Mouse (Mus musculus): Measurements from ENCODE around the gene Prdm2. TPM values are rescaled to one million over a fixed set of nuclear protein-coding genes. Genes with fewer than 3 reads are reported as not detected.
A peak's percentile ranks its signal among the peaks of the same experiment; 100 is the strongest.

Gene Prdm2
- total RNA-seq, 2 experiments from 2014 or later = 12.4 to 27.8 TPM

GRCm38 (mm10) chr4:143114232-143114979 lies 98.4 kb downstream of the Prdm2 start:
- no peak for ATAC-seq (replicated peaks; ENCODE audit: poor library complexity, severe bottlenecking)

DNA sequence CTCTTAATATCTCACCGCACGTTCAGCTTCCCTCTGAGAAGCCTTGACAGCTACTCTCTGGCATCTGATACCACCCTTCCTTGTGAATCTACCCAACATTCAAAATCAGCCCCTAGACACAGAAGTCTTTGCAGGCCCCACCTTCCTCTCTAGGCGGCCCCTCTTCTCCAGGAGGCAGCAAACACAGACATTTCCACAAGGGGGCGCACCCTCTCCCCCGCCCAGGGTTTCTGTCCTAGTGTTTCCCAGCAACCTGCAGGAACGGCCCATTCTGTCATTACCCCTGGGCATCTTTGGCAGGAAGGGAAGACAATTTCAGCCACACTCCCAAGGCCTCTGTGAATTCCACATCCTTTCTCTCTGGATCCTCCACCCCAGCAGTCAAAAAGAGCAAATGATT lies 99.8 kb downstream of the Prdm2 start:
- ATAC-seq (replicated peaks; ENCODE audit: poor library complexity, severe bottlenecking) = peak; percentile 56

DNA sequence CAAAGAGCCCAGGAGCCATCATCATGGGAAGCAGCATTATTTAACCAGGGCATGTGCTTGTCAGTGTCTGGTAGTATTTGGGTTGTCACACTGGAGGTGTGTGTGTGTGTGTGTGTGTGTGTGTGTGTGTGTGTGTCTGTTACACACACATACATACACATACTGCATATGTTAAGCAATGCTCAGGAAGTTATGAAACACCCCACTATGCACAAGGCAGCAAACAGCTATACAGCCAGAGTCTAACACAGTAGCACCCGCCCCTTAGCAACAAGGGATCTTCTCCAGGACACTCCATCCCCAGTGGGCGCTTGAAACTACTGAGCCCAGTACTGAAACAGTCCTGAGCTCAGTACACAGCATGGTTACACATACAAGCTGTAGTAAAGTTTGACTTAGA lies 100.4 kb downstream of the Prdm2 start:
- ATAC-seq (replicated peaks; ENCODE audit: poor library complexity, severe bottlenecking) = peak; percentile 82

DNA sequence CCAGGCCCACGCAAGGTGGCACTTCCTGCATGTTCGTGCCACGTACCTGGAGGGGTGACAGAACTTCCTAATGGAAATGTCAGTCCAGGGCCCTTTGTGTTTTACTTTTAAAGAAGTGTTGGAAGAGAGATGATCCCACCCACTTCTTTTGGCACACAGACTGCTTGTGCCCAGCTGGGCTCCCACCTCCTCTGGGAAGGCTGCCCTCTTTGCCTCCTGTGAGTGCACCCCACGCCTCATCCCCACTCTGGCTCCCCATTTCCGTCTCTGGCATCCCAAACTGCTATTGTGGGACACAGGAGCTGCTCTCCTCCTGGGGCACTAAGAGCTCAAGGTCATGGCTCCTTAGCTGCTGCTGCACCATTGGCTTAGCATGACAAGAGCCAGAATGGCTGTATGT lies 100.9 kb downstream of the Prdm2 start:
- ATAC-seq (replicated peaks; ENCODE audit: poor library complexity, severe bottlenecking) = no peak

DNA sequence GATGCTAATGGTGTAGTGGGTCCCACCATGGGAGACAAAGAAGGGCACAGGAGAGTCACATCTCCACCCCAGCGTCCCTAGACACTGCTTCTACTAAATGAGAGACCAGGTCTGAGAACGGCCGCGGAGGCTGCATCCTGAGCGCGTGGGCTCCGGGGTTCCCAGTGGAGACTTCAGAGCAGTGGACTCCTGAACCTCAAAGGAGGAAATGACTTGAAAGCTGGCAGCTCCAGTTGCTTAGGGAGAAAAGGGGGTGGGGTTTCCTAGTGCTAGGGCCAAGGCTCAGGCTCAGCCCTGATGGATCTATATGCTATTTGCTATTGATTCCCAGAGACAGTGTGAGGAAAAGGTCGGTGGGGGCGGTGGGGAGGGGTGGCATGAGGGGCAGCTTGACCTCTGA lies 104.2 kb downstream of the Prdm2 start:
- no peak for ATAC-seq (replicated peaks; ENCODE audit: poor library complexity, severe bottlenecking)

GRCm38 (mm10) chr4:143106971-143107370 lies 105.8 kb downstream of the Prdm2 start:
- ATAC-seq (replicated peaks; ENCODE audit: poor library complexity, severe bottlenecking) = peak; percentile 80

- peak; percentile 61 for ATAC-seq (replicated peaks; ENCODE audit: poor library complexity, severe bottlenecking)
Measured at GRCm38 (mm10) chr4:143106566-143106965, 106.2 kb downstream of the Prdm2 start.

- no peak for ATAC-seq (replicated peaks; ENCODE audit: poor library complexity, severe bottlenecking)
Measured at GRCm38 (mm10) chr4:143104739-143105138, 108.1 kb downstream of the Prdm2 start.

DNA sequence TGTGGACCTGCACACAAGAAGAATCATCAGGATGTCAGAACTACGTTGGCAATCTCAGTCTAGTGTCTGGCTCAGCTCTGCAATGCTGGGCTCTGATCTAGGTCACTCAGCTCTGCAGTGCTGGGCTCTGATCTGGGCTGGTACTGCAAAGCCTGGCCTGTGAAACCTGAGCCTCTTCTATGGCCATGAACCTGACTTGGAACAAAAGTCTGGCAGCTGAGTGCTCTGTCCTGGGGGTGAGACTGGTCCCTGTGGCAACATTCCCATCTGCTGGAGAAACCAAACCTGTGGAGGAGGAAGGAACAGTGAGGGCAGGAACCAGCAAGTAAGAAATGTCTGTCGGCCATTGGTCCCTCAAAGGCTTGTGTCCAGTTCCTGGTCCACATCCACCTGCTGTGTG lies 109.0 kb downstream of the Prdm2 start:
- no peak for ATAC-seq (replicated peaks; ENCODE audit: poor library complexity, severe bottlenecking)

DNA sequence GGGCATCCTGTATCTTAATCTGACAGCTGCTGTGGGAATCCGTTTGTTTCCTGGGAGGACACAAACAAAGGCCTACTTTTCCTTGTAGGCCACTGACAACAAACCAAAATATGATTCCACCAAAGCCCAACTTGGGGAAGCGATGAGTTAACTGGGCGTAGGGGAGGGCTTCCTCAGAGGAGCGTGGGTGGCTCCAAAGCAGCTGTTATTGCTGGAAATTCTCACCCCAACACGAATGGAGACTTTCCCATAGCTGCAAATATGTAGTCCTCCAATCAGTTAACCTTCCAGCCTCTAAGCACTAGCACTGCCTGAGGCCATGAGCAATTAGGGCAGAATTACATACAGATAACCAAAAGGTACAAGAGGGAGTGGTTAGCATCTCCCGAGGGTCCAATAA lies 112.6 kb downstream of the Prdm2 start:
- ATAC-seq (replicated peaks; ENCODE audit: poor library complexity, severe bottlenecking) = no peak

DNA sequence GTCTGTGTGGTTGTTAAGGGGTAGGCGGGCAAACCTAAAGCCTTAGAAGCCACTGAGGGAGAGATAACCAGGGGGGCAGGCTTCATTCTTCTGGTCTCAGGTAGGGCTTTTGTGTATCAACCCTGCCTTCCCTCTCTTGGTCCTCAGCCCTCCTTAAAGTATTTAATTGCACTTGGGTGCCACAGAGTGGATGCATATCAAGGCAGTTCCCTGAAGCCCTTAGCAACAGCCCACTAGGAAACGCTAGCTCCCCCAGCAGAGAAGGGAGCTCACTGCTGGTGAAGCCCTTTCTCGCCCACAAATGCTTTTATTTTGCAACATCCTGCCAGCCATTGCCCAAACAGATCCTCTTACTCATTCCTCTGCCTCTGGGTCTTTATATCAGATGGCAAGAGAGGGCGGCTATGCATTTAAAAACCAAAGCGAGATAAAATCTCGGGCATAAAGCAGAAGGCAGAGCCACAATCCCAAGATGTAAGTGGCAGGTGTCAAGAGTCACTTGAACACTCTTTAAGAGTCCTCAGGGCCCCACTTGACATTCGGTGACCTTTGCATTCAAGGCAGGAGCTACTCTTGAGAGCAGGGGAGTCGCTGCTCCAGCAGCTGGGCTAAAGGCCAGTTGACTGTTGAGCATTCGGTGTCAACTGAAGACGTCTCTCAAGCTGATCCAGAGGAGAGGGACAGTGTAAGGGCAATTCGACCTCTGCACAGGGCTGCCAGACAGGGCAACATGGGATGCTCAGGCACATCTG lies 113.3 kb downstream of the Prdm2 start:
- ATAC-seq (replicated peaks; ENCODE audit: poor library complexity, severe bottlenecking) = peak; percentile 96

DNA sequence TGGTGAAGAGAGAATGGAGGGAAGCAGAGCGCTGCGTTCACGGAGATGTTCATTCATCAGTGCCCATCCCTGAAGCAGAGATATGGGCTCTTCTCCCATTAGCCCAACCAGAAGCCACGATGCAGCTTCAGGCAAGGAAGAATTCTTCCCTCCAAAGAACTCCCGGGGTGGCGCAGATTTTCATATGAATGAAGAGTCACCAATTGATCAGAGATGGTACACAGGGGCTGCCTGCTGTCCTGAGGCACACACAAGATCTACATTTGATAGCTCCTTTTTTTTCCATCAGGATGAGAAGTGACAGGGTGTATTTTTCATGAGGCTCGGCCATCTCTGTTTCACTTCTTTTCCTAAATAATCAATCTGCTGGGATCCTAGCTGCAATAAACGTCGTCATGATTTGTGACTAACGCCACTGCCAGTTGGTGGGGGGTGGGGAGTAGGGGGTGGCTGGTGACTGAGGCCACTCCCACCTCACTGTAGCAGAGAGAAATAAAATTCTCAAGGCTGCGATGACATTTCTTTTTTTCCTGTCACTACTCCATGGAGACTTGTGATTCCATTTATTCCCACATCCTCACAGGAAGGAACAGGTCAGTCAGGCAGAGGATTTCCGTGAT lies 120.6 kb downstream of the Prdm2 start:
- ATAC-seq (replicated peaks; ENCODE audit: poor library complexity, severe bottlenecking) = no peak

- no peak for ATAC-seq (replicated peaks; ENCODE audit: poor library complexity, severe bottlenecking)
Measured at GRCm38 (mm10) chr4:143090551-143090950, 122.2 kb downstream of the Prdm2 start.

GRCm38 (mm10) chr4:143074071-143074765 lies 138.6 kb downstream of the Prdm2 start:
- 0 out of 2 replicates have a peak, but pooled peaks have one; percentile 20 for ATAC-seq (replicated peaks; ENCODE audit: poor library complexity, severe bottlenecking)

DNA sequence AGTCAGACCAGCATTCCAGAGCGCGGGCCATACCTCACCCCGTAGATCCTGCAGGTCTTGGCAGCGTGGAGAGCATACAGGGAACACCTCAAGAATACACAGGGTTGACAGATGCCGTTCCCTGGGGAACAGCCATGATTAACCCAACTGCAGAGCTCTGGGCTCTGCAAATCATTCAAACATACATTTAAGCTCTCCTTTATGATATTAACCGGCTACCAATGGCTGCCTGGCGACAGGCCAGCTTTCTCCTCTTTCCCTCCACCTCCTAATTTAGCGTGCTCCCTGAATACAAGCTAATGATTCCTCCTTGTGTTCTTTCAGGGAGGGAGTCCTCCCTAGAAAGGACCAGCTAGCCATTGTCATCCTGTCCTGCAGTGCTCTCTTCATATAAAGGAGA lies 141.0 kb downstream of the Prdm2 start:
- no peak for ATAC-seq (replicated peaks; ENCODE audit: poor library complexity, severe bottlenecking)

DNA sequence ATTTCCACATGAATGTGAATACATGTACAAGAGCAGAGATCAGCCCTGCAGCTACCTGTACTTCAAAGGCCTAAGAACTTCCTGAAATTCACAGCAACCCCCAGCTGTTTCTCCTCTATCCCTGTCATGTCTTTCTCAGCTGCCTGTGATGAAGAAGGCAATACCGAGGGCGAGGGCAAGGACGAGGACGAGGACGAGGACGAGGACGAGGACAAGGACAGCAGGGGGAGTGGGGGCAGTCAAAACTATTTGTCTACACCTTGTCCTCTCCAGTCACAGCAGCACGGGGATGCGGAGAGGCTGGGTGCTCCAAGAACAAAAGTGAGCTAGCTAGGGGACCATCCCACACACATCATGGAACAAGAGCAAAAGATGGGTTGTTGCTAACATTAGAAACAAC lies 145.8 kb downstream of the Prdm2 start:
- no peak for ATAC-seq (replicated peaks; ENCODE audit: poor library complexity, severe bottlenecking)

DNA sequence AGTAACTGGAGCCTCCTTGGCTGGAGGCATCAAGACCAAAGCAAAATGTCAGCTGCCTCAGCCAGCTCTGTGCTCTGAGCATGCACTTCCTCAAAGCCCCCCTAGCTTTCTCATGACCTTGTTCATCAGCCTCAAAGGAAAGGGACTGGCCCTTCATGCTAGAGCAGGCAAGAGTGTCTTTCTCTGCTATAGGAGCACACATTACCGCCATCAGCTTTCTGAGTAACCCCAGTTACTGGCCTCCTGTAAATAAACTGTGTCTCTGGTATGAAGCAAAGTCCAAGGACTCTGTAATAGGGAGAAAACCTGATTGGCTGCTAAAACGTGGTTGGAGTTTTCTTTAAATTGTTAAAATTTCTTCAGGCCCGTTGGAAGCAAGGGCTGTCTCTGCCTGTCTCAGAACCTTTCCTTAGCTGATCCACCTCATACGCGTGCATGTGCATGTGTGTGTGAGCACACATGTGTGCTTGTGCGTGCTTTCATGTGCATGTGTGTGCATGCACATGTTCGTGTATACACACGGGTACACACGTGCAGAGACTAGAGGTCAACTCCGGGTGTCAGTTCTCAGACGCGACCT lies 153.9 kb downstream of the Prdm2 start:
- no peak for ATAC-seq (replicated peaks; ENCODE audit: poor library complexity, severe bottlenecking)
